Mouse (Mus musculus): ENCODE measurements around the gene Cdhr1.

GRCm38 (mm10) chr14:37066636-37067035, 31.5 kb downstream of the Cdhr1 start:
- no peak for TF ChIP-seq CTCF (IDR thresholded peaks at IDR 0.05; ENCODE audit: low read depth)
- no peak for TF ChIP-seq EP300 (IDR thresholded peaks at IDR 0.05; ENCODE audit: low read depth)

Data from heart, postnatal 0 days (tissue).